Mouse (Mus musculus): Measurements from ENCODE around the gene Rhcg. TPM values are rescaled to one million over a fixed set of nuclear protein-coding genes. Genes with fewer than 3 reads are reported as not detected.
A peak's percentile ranks its signal among the peaks of the same experiment; 100 is the strongest.

Rhcg gene
- polyA plus RNA-seq, 1 experiment, result not detected

DNA sequence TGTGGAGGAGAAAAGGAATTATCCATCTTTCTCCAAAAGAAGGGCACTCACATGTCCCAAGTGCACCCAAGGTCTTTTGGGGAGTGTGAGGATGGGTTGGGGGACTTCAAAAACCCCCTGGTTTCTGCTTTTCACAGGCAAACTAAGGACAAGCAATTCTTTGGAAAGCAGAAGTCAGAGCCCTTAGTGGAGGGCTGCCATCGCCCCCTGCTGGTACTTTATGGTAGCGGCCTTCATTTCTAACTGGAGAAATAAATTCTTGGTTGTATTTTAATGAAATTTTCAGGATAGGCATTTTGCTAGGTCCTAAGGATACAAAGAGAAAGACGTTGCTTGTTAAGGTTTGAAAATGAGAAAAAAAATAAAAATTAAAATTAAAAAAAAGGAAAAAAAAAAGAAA, 31.5 kb upstream of the Rhcg start:
- no peaks in the 10 kb centered on the region for H3K4me1 ChIP-seq (ENCODE audit: control insufficient read depth, insufficient read depth, low read length)
- TF ChIP-seq CTCF (IDR thresholded peaks at IDR 0.05; ENCODE audit: control insufficient read depth, insufficient read depth, low read length) (peak; percentile 68), POLR2A (IDR thresholded peaks at IDR 0.05; ENCODE audit: borderline replicate concordance, control insufficient read depth, low read depth, low read length) (no peak)
- WGBS, result 3% methylated on average over 3 of the region's 3 CpGs

DNA sequence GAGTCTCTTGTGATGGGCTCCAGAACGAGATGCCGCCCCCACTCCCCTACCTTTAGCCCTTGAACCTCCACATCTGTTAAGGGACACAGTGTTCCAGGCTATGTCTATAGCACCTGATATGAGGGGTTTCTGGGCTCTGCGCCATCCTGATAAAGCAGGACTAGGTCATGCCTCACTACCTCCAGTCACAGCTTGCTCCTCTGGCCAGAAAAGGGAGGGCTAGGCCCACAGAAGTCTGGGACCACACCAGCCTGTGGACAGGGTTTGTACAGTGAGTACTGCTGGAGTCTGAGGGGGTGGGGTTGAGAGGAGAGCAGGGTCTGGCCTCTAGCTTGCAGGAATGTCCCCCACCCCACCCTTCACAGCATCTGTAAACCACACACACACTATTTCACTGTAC, 29.8 kb upstream of the Rhcg start:
- TF ChIP-seq CTCF (IDR thresholded peaks at IDR 0.05; ENCODE audit: control insufficient read depth, insufficient read depth, low read length) (no peak), POLR2A (IDR thresholded peaks at IDR 0.05; ENCODE audit: borderline replicate concordance, control insufficient read depth, low read depth, low read length) (no peak)
- 82% methylated on average over 3 of the region's 3 CpGs for WGBS
- Histone ChIP-seq H3K27ac (ENCODE audit: control insufficient read depth, insufficient read depth, low read depth, low read length, poor library complexity) (no peak overlapping the region), H3K4me1 (ENCODE audit: control insufficient read depth, insufficient read depth, low read length) (no peaks in the 10 kb centered on the region), H3K4me3 (replicated peaks; ENCODE audit: control insufficient read depth, low read depth, low read length) (no peak overlapping the region)

More for the DNA sequence above, 31.5 kb upstream of the Rhcg start:
- H3K27ac ChIP-seq (ENCODE audit: control insufficient read depth, insufficient read depth, low read depth, low read length, poor library complexity), result no peak overlapping the region
- H3K4me3 ChIP-seq (replicated peaks; ENCODE audit: control insufficient read depth, low read depth, low read length), result no peak overlapping the region

GRCm38 (mm10) chr7:79631773-79632348, 14.4 kb upstream of the Rhcg start:
- Histone ChIP-seq H3K4me1 (ENCODE audit: control insufficient read depth, insufficient read depth, low read length) (peaks cover 1% of the 10 kb centered on the region; the same call in 1 of the 2 replicates), H3K27ac (ENCODE audit: control insufficient read depth, insufficient read depth, low read depth, low read length, poor library complexity) (no peak overlapping the region), H3K4me3 (replicated peaks; ENCODE audit: control insufficient read depth, low read depth, low read length) (no peak overlapping the region)
- WGBS, result 34% methylated on average over 13 of the region's 13 CpGs
- TF ChIP-seq POLR2A (IDR thresholded peaks at IDR 0.05; ENCODE audit: borderline replicate concordance, control insufficient read depth, low read depth, low read length) (no peak), CTCF (IDR thresholded peaks at IDR 0.05; ENCODE audit: control insufficient read depth, insufficient read depth, low read length) (no peak)

DNA sequence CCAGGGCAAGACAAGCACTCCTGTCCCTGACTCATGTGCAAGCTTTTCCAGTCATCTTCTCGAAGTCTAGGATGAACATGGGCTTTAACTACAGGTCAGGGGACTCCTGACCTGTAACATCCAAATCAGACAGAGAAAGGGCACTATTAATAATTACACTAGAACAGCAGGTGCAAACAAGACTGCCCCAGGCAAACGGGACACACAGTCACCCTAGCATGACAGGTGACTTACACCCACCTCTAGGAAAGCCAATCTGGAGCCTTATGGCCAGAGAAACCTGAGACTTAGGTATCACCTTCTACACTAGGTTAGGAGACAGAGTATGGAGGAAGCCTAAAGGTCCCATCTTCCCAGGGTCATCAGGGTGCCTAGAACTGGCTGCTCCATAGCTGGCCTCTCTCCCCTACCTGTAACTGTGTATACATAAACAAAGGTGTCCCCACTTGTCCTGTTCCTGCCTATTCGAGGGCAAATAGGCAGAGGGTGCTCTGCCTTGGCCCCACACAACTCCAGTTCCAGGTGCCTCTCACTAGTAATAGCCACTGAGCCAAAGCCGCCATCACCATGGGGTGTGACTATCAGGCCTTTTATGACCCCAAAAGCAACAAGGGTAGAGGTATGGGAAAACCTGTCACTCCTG, 10.9 kb upstream of the Rhcg start:
- WGBS, result 57% methylated on average over 4 of the region's 4 CpGs

DNA sequence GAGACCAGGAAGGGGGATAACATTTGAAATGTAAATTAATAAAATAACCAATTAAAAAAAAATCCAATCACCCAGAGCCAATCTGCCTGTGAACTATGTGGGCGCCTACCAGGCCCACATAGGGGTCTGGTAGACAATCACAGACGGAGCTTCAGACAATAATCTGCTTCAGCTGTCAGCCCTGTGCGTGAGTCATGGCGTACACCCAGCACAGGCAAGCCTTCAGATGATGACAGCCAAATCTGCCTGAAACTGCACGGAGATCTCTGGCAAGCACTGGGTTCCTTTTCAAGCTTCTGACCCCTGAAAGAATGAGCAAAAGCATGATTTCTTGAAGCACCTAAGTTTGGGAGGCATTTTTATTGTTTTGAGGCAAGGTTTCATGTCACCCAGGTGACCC, 8.7 kb upstream of the Rhcg start:
- no peak overlapping the region for H3K4me3 ChIP-seq (replicated peaks; ENCODE audit: control insufficient read depth, low read depth, low read length)
- 76% methylated on average over 5 of the region's 5 CpGs for WGBS

More for the DNA sequence above, 10.9 kb upstream of the Rhcg start:
- TF ChIP-seq POLR2A (IDR thresholded peaks at IDR 0.05; ENCODE audit: borderline replicate concordance, control insufficient read depth, low read depth, low read length) (no peak), CTCF (IDR thresholded peaks at IDR 0.05; ENCODE audit: control insufficient read depth, insufficient read depth, low read length) (no peak)
- no peak overlapping the region for H3K27ac ChIP-seq (ENCODE audit: control insufficient read depth, insufficient read depth, low read depth, low read length, poor library complexity)
- H3K4me3 ChIP-seq (replicated peaks; ENCODE audit: control insufficient read depth, low read depth, low read length), result no peak overlapping the region
- peaks cover 1% of the 10 kb centered on the region; the same call in 1 of the 2 replicates for H3K4me1 ChIP-seq (ENCODE audit: control insufficient read depth, insufficient read depth, low read length)

DNA sequence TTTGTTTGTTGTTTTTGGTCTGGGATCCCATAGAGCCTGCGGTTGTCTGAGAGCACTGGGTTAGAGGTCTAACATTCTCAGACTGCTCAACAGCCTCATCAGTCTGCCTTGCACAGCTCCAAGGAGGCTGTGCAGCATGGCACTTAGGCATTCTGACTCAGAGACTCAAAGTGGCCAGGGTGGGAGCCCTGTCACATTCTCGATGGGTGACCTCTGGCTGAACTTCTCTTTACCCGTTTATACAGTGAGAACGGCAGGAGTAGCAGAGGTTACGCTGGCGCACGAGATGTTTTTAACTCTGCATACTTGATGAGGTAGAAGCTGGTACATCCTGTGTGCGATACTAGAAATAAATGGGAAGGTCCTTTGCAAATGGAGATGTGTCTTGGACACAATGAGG, 5.6 kb upstream of the Rhcg start:
- WGBS, result 33% methylated on average over 8 of the region's 8 CpGs
- Histone ChIP-seq H3K27ac (ENCODE audit: control insufficient read depth, insufficient read depth, low read depth, low read length, poor library complexity) (no peak overlapping the region), H3K4me3 (replicated peaks; ENCODE audit: control insufficient read depth, low read depth, low read length) (no peak overlapping the region), H3K4me1 (ENCODE audit: control insufficient read depth, insufficient read depth, low read length) (peaks cover 1% of the 10 kb centered on the region; the same call in 1 of the 2 replicates)
- TF ChIP-seq CTCF (IDR thresholded peaks at IDR 0.05; ENCODE audit: control insufficient read depth, insufficient read depth, low read length) (no peak), POLR2A (IDR thresholded peaks at IDR 0.05; ENCODE audit: borderline replicate concordance, control insufficient read depth, low read depth, low read length) (no peak)

More for the DNA sequence above, 8.7 kb upstream of the Rhcg start:
- H3K4me1 ChIP-seq (ENCODE audit: control insufficient read depth, insufficient read depth, low read length), result peaks cover 1% of the 10 kb centered on the region; the same call in 1 of the 2 replicates
- no peak for TF ChIP-seq POLR2A (IDR thresholded peaks at IDR 0.05; ENCODE audit: borderline replicate concordance, control insufficient read depth, low read depth, low read length)
- no peak for TF ChIP-seq CTCF (IDR thresholded peaks at IDR 0.05; ENCODE audit: control insufficient read depth, insufficient read depth, low read length)
- H3K27ac ChIP-seq (ENCODE audit: control insufficient read depth, insufficient read depth, low read depth, low read length, poor library complexity), result no peak overlapping the region

- no peak for TF ChIP-seq POLR2A (IDR thresholded peaks at IDR 0.05; ENCODE audit: borderline replicate concordance, control insufficient read depth, low read depth, low read length)
- TF ChIP-seq CTCF (IDR thresholded peaks at IDR 0.05; ENCODE audit: control insufficient read depth, insufficient read depth, low read length), result no peak
- Histone ChIP-seq H3K4me1 (ENCODE audit: control insufficient read depth, insufficient read depth, low read length) (no peaks in the 10 kb centered on the region), H3K4me3 (replicated peaks; ENCODE audit: control insufficient read depth, low read depth, low read length) (no peak overlapping the region), H3K27ac (ENCODE audit: control insufficient read depth, insufficient read depth, low read depth, low read length, poor library complexity) (no peak overlapping the region)
- WGBS, result 47% methylated on average over 4 of the region's 4 CpGs
These were observed 2.0 kb upstream of the Rhcg start for GRCm38 (mm10) chr7:79619493-79619892.

DNA sequence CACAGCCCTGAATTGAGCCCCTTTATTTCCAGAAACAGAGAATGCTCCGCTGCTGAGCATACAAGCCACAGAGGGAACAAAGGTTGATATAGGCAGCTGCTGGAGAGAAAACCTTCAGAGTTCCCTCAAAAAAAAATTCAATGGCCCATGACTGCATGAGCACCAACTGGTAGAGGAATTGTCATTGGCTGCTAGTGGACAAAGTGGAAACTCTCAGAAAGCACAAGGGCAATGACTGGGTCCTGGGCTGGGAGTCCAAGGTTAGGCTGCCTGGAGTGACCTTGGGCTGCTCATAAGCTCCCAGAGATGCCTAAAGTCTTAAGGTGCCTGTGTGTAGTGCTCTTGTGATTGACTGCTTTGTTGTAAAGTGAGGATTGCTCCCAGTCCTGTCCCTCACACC, 1.5 kb downstream of the Rhcg start:
- WGBS, result 74% methylated on average over 1 of the region's 1 CpGs
- H3K27ac ChIP-seq (ENCODE audit: control insufficient read depth, insufficient read depth, low read depth, low read length, poor library complexity), result no peak overlapping the region
- TF ChIP-seq CTCF (IDR thresholded peaks at IDR 0.05; ENCODE audit: control insufficient read depth, insufficient read depth, low read length) (no peak), POLR2A (IDR thresholded peaks at IDR 0.05; ENCODE audit: borderline replicate concordance, control insufficient read depth, low read depth, low read length) (no peak)
- no peak overlapping the region for H3K4me3 ChIP-seq (replicated peaks; ENCODE audit: control insufficient read depth, low read depth, low read length)
- no peaks in the 10 kb centered on the region for H3K4me1 ChIP-seq (ENCODE audit: control insufficient read depth, insufficient read depth, low read length)

Measured in bone marrow, adult 2 months (tissue).